Mouse (Mus musculus): ENCODE measurements around the gene Ssr2. TPM values are rescaled to one million over a fixed set of nuclear protein-coding genes. Genes with fewer than 3 reads are reported as not detected.

Ssr2 gene
- total and polyA plus RNA-seq, 3 experiments = 346 to 377 (median 364) TPM

- H3K36me3 ChIP-seq (replicated peaks in 1 of 2; ENCODE audit: control insufficient read depth in 1 of 2, insufficient read depth in 1 of 2, low read length in 1 of 2) = no peaks in the 10 kb centered on the region
- H3K27me3 ChIP-seq (replicated peaks) = no peaks in the 10 kb centered on the region
- H3K9ac ChIP-seq (ENCODE audit: insufficient read depth, low read depth) = peak overlapping the region; percentile 51; the same call in 1 of the 2 replicates
- TF ChIP-seq NELFE (IDR thresholded peaks at IDR 0.05; ENCODE audit: low read depth, low read length) (peak; percentile 58; the same call in 1 of the 2 replicates), ELF1 (IDR thresholded peaks at IDR 0.05; ENCODE audit: low read depth, low read length) (peak; percentile 72), HCFC1 (IDR thresholded peaks at IDR 0.05; ENCODE audit: low read depth, low read length) (no peak), JUN (IDR thresholded peaks at IDR 0.05; ENCODE audit: insufficient read depth, low read depth, low read length) (no peak), MAZ (IDR thresholded peaks at IDR 0.05; ENCODE audit: low read depth, low read length) (peak; percentile 73; the same call in 1 of the 2 replicates), KAT2A (IDR thresholded peaks at IDR 0.05; ENCODE audit: insufficient replicate concordance, low read length) (no peak), ZC3H11A (IDR thresholded peaks at IDR 0.05; ENCODE audit: low read depth, low read length) (peak; percentile 82), MYC (IDR thresholded peaks at IDR 0.05; ENCODE audit: low read depth, low read length) (no peak), MAX (IDR thresholded peaks at IDR 0.05; ENCODE audit: low read length) (no peak), USF1 (IDR thresholded peaks at IDR 0.05; ENCODE audit: low read depth, low read length) (peak; percentile 40), UBTF (IDR thresholded peaks at IDR 0.05; ENCODE audit: low read depth, low read length) (peak; percentile 28; the same call in 1 of the 2 replicates), POLR2A (IDR thresholded peaks at IDR 0.05; ENCODE audit: low read depth, low read length) (peak; percentile 16; the same call in 1 of the 2 replicates), PAX5 (IDR thresholded peaks at IDR 0.05; ENCODE audit: low read length) (no peak), POLR2AphosphoS2 (IDR thresholded peaks at IDR 0.05; ENCODE audit: low read depth, low read length) (no peak), SIN3A (IDR thresholded peaks at IDR 0.05; ENCODE audit: low read length) (peak; percentile 63; the same call in 1 of the 2 replicates), USF2 (conservative IDR thresholded peaks at IDR 0.05; ENCODE audit: low read depth, low read length) (0 out of 2 replicates have a peak, but pooled peaks have one; percentile 16), MEF2A (IDR thresholded peaks at IDR 0.05; ENCODE audit: borderline replicate concordance, low read depth, low read length) (peak; percentile 64; the same call in 1 of the 2 replicates), MAFK (IDR thresholded peaks at IDR 0.05; ENCODE audit: insufficient replicate concordance, low read length) (no peak), CTCF (conservative IDR thresholded peaks at IDR 0.05 in 1 of 2, IDR thresholded peaks at IDR 0.05 in 1 of 2; ENCODE audit: low read depth in 2 of 2, low read length in 2 of 2) (peak; percentile 87 to 97), E2F4 (IDR thresholded peaks at IDR 0.05; ENCODE audit: insufficient replicate concordance, low read depth, low read length) (no peak), BHLHE40 (IDR thresholded peaks at IDR 0.05; ENCODE audit: low read depth, low read length) (peak; percentile 67), TBP (conservative IDR thresholded peaks at IDR 0.05; ENCODE audit: low read depth, low read length) (no peak), ETS1 (conservative IDR thresholded peaks at IDR 0.05; ENCODE audit: low read depth, low read length) (no peak), NRF1 (IDR thresholded peaks at IDR 0.05; ENCODE audit: low read depth, low read length) (no peak), JUND (conservative IDR thresholded peaks at IDR 0.05; ENCODE audit: low read depth, low read length) (no peak), SMC3 (IDR thresholded peaks at IDR 0.05; ENCODE audit: low read depth, low read length) (peak; percentile 98), ZMIZ1 (IDR thresholded peaks at IDR 0.05; ENCODE audit: low read depth, low read length) (no peak), CHD1 (IDR thresholded peaks at IDR 0.05; ENCODE audit: low read depth, low read length) (no peak), RAD21 (IDR thresholded peaks at IDR 0.05; ENCODE audit: low read depth, low read length) (peak; percentile 99), TCF12 (IDR thresholded peaks at IDR 0.05; ENCODE audit: low read depth, low read length) (0 out of 2 replicates have a peak, but pooled peaks have one; percentile 37), MXI1 (IDR thresholded peaks at IDR 0.05; ENCODE audit: low read depth, low read length) (no peak), RCOR1 (conservative IDR thresholded peaks at IDR 0.05; ENCODE audit: low read depth, low read length) (0 out of 2 replicates have a peak, but pooled peaks have one; percentile 53), ZNF384 (IDR thresholded peaks at IDR 0.05; ENCODE audit: low read depth, low read length) (no peak), IRF4 (IDR thresholded peaks at IDR 0.05; ENCODE audit: low read depth, low read length) (peak; percentile 69), ZKSCAN1 (IDR thresholded peaks at IDR 0.05; ENCODE audit: borderline replicate concordance, low read depth, low read length) (no peak), CHD2 (IDR thresholded peaks at IDR 0.05; ENCODE audit: low read length) (0 out of 2 replicates have a peak, but pooled peaks have one; percentile 27), EP300 (IDR thresholded peaks at IDR 0.05; ENCODE audit: low read length) (no peak), GABPA (IDR thresholded peaks at IDR 0.05; ENCODE audit: insufficient replicate concordance, low read depth, low read length) (no peak)
- DNase-seq (ENCODE audit: extremely low read depth) = peak; percentile 88
- peak overlapping the region; percentile 64 for H3K4me2 ChIP-seq (ENCODE audit: insufficient read depth, low read depth, poor library complexity, severe bottlenecking)
- H3K4me3 ChIP-seq (replicated peaks in 1 of 3; ENCODE audit: low read depth in 2 of 3, low read length in 2 of 3, poor library complexity in 1 of 3) = peak overlapping the region; percentile 15 to 30 (median 28)
- no peaks in the 10 kb centered on the region for H3K9me3 ChIP-seq (replicated peaks; ENCODE audit: low read length)
- H3K27ac ChIP-seq (ENCODE audit: insufficient read depth, low read depth) = no peak overlapping the region
- peaks cover 2 to 36% of the 10 kb centered on the region in 2 experiments; a peak in 2 of 4 replicates for H3K4me1 ChIP-seq (ENCODE audit: control insufficient read depth in 1 of 2, insufficient read depth in 2 of 2)
- no peaks in the 10 kb centered on the region for H3K79me2 ChIP-seq (replicated peaks; ENCODE audit: control insufficient read depth, extremely low read depth, insufficient read depth, poor library complexity, severe bottlenecking)
- in situ Hi-C loops (cut with MboI; ENCODE audit: low pct_ligation_motif_present, low pct_unique_long_range_greater_than_20kb, low sequenced_read_pairs) = loop anchor here (25.0 kb wide), 1 partner anchor 130 kb away; no protein-coding TSS in a partner anchor
- dilution Hi-C loops (cut with MboI; ENCODE audit: extremely low pct_ligation_motif_present, extremely low pct_unique_long_range_greater_than_20kb, low sequenced_read_pairs) = no loop called here
Observed at GRCm38 (mm10) chr3:88607065-88607757, 31.5 kb downstream of the Ssr2 start.

All from CH12.LX (cell line).